ENCODE assay signal across 27 mouse cellular contexts in the genomic region with DNA sequence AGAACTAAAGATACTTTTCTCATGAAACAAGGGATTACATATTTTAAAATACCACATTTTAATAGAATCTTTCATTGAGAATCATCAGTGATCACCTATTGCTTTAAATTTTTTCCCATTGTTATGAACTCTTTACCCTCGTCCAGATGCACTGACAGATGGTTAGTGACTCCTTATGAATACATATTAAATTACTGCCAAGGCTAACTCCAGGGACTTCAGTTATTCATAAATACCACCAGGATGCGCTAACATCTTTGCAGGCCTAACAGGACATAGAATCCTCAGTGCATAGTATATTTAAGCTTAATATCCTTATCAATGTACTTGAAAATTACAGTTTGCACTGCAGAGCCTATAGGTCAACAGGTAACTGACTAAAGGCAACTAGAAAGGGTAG.
DNase-seq lines count a peak whose midpoint lies in the region; ATAC-seq and TF ChIP-seq lines count a peak whose summit lies in the region.
"Had no signal": no experiment of that assay in that cellular context is flagged by ENCODE, and none has a peak within 500 bp of the region (broad histone marks: within the 10 kb centered on the region; RNA-seq: fewer than 3 reads in every experiment).

No protein-coding gene starts in this region.

- TF ChIP-seq CTCF in midbrain, postnatal 0 days (IDR thresholded peaks at IDR 0.05): no peak

- 64% methylated on average over 2 of the region's 2 CpGs for WGBS in midbrain, embryonic 11.5 days
- WGBS in midbrain, embryonic 16.5 days: 45% methylated on average over 2 of the region's 2 CpGs
- WGBS in hindbrain, embryonic 14.5 days: 52% methylated on average over 2 of the region's 2 CpGs
- 55% methylated on average over 2 of the region's 2 CpGs for WGBS in midbrain, postnatal 0 days

- H3K4me3 ChIP-seq in midbrain, embryonic 11.5 days (ENCODE audit: low read depth, low read length): no peak overlapping the region
- no peak overlapping the region for H3K4me3 ChIP-seq in midbrain, embryonic 16.5 days (ENCODE audit: low read depth, low read length)
- H3K4me3 ChIP-seq in hindbrain, embryonic 14.5 days (replicated peaks; ENCODE audit: low read length): no peak overlapping the region
- H3K4me3 ChIP-seq in midbrain, postnatal 0 days (ENCODE audit: low read depth, low read length): no peak overlapping the region
- H3K4me3 ChIP-seq: forebrain, embryonic 13.5 days; liver, embryonic 12.5 days; megakaryocyte, embryonic 14.5 days; neural tube, embryonic 15.5 days had no signal

- H3K27ac ChIP-seq in midbrain, embryonic 11.5 days (ENCODE audit: low read depth, low read length): no peak overlapping the region
- H3K27ac ChIP-seq in midbrain, embryonic 16.5 days (ENCODE audit: low read length): no peak overlapping the region
- no peak overlapping the region for H3K27ac ChIP-seq in hindbrain, embryonic 14.5 days
- no peak overlapping the region for H3K27ac ChIP-seq in midbrain, postnatal 0 days (ENCODE audit: low read depth, low read length)
- H3K27ac ChIP-seq: forebrain, embryonic 13.5 days; liver, embryonic 12.5 days; neural tube, embryonic 15.5 days had no signal

- no peaks in the 10 kb centered on the region for H3K4me1 ChIP-seq in midbrain, embryonic 11.5 days (ENCODE audit: control insufficient read depth, insufficient read depth, low read length)
- H3K4me1 ChIP-seq in midbrain, embryonic 16.5 days (ENCODE audit: control insufficient read depth, insufficient read depth, low read length): no peaks in the 10 kb centered on the region
- H3K4me1 ChIP-seq in hindbrain, embryonic 14.5 days (replicated peaks; ENCODE audit: control insufficient read depth, insufficient read depth, low read length): no peaks in the 10 kb centered on the region
- no peaks in the 10 kb centered on the region for H3K4me1 ChIP-seq in midbrain, postnatal 0 days (ENCODE audit: insufficient read depth, low read length)
- H3K4me1 ChIP-seq: forebrain, embryonic 13.5 days; liver, embryonic 12.5 days; megakaryocyte, embryonic 14.5 days; neural tube, embryonic 15.5 days had no signal

- H3K9ac ChIP-seq in midbrain, embryonic 11.5 days (ENCODE audit: low read length): no peak overlapping the region
- H3K9ac ChIP-seq in midbrain, embryonic 16.5 days (ENCODE audit: low read depth, low read length): no peak overlapping the region
- H3K9ac ChIP-seq in hindbrain, embryonic 14.5 days: no peak overlapping the region
- H3K9ac ChIP-seq in midbrain, postnatal 0 days (replicated peaks; ENCODE audit: low read length, poor library complexity, severe bottlenecking): no peak overlapping the region
- H3K9ac ChIP-seq: forebrain, embryonic 13.5 days; liver, embryonic 12.5 days; liver, postnatal 0 days; neural tube, embryonic 15.5 days had no signal

- DNase-seq in cerebellum, postnatal 14 days: peak; percentile 2 to 36
- no peak for DNase-seq in cerebellum, postnatal 4 days (ENCODE audit: low spot score in 2 of 2)
- no peak for DNase-seq in midbrain, embryonic 11.5 days (ENCODE audit: low spot score, missing footprints)
- no peak for DNase-seq in hindbrain, embryonic 14.5 days (ENCODE audit: low spot score)
- DNase-seq in midbrain, postnatal 0 days (ENCODE audit: low spot score): peak; percentile 68
- no peak for DNase-seq in layer of hippocampus, adult 18-20 months (ENCODE audit: low spot score in 2 of 2)
- no peak for DNase-seq in lung, adult 18-20 months
- DNase-seq: adrenal gland, postnatal 14 days; cerebellum, adult 8-10 months; gastrocnemius, postnatal 25 days; heart, adult 11 months; heart, postnatal 36 days; kidney, adult 9 months; kidney, postnatal 10 days; liver, postnatal 0 days; lung, postnatal 4 days; retina, postnatal 1 day; right cerebral cortex, postnatal 14 days had no signal

- no peaks in the 10 kb centered on the region for H3K27me3 ChIP-seq in midbrain, embryonic 11.5 days (ENCODE audit: control insufficient read depth, insufficient read depth, low read length)
- no peaks in the 10 kb centered on the region for H3K27me3 ChIP-seq in midbrain, embryonic 16.5 days (ENCODE audit: control insufficient read depth, insufficient read depth, low read depth, low read length)
- H3K27me3 ChIP-seq in hindbrain, embryonic 14.5 days (ENCODE audit: control insufficient read depth, insufficient read depth, low read length): no peaks in the 10 kb centered on the region
- no peaks in the 10 kb centered on the region for H3K27me3 ChIP-seq in midbrain, postnatal 0 days (ENCODE audit: insufficient read depth, low read length)
- H3K27me3 ChIP-seq: forebrain, embryonic 13.5 days; liver, embryonic 12.5 days; megakaryocyte, embryonic 14.5 days; neural tube, embryonic 15.5 days had no signal

- peak; percentile 35; the same call in 1 of the 2 replicates for ATAC-seq in midbrain, embryonic 11.5 days (ENCODE audit: low FRiP score)
- ATAC-seq in midbrain, embryonic 16.5 days: no peak
- ATAC-seq in hindbrain, embryonic 14.5 days (ENCODE audit: low FRiP score): peak; percentile 72; the same call in 1 of the 2 replicates
- no peak for ATAC-seq in midbrain, postnatal 0 days (ENCODE audit: low FRiP score)
- ATAC-seq: CD4-positive, CD25-positive, alpha-beta regulatory T cell, adult 4 months; forebrain, embryonic 13.5 days; intestine, postnatal 0 days; liver, embryonic 12.5 days; liver, postnatal 0 days; lung, postnatal 0 days had no signal

- no peaks in the 10 kb centered on the region for H3K36me3 ChIP-seq in midbrain, embryonic 11.5 days (ENCODE audit: control insufficient read depth, insufficient read depth, low read length)
- no peaks in the 10 kb centered on the region for H3K36me3 ChIP-seq in midbrain, embryonic 16.5 days (ENCODE audit: control insufficient read depth, insufficient read depth, low read length)
- H3K36me3 ChIP-seq in hindbrain, embryonic 14.5 days (replicated peaks; ENCODE audit: control insufficient read depth, insufficient read depth): no peaks in the 10 kb centered on the region
- H3K36me3 ChIP-seq in midbrain, postnatal 0 days (ENCODE audit: insufficient read depth, low read length): no peaks in the 10 kb centered on the region
- H3K36me3 ChIP-seq: liver, embryonic 12.5 days; neural tube, embryonic 15.5 days had no signal

- H3K4me2 ChIP-seq in midbrain, embryonic 11.5 days: no peak overlapping the region
- no peak overlapping the region for H3K4me2 ChIP-seq in midbrain, embryonic 16.5 days (ENCODE audit: low read length)
- no peak overlapping the region for H3K4me2 ChIP-seq in hindbrain, embryonic 14.5 days (replicated peaks)
- H3K4me2 ChIP-seq in midbrain, postnatal 0 days (ENCODE audit: low read depth, low read length, poor library complexity, severe bottlenecking): no peak overlapping the region
- H3K4me2 ChIP-seq: forebrain, embryonic 13.5 days; heart, embryonic 11.5 days; liver, embryonic 12.5 days; neural tube, embryonic 15.5 days had no signal

- no peaks in the 10 kb centered on the region for H3K9me3 ChIP-seq in midbrain, embryonic 11.5 days (ENCODE audit: control insufficient read depth, low read length)
- no peaks in the 10 kb centered on the region for H3K9me3 ChIP-seq in midbrain, embryonic 16.5 days (replicated peaks; ENCODE audit: control insufficient read depth, low read length, poor library complexity, severe bottlenecking)
- H3K9me3 ChIP-seq in hindbrain, embryonic 14.5 days (ENCODE audit: control insufficient read depth, low read length): no peaks in the 10 kb centered on the region
- H3K9me3 ChIP-seq in midbrain, postnatal 0 days (ENCODE audit: low read length): no peaks in the 10 kb centered on the region
- H3K9me3 ChIP-seq: forebrain, embryonic 13.5 days; liver, embryonic 12.5 days; megakaryocyte, embryonic 14.5 days; neural tube, embryonic 15.5 days had no signal

Comparison
In these comparisons a context has a peak if more than half of its experiments do, and no peak if none do; other contexts are left out.
1. DNase-seq: peak in cerebellum, postnatal 14 days (2 of 2) and midbrain, postnatal 0 days (single experiment); none in cerebellum, postnatal 4 days (0 of 2), midbrain, embryonic 11.5 days (single experiment), hindbrain, embryonic 14.5 days (single experiment), layer of hippocampus, adult 18-20 months (0 of 2) and lung, adult 18-20 months (0 of 2).
2. ATAC-seq: peak in midbrain, embryonic 11.5 days (single experiment) and hindbrain, embryonic 14.5 days (single experiment); none in midbrain, embryonic 16.5 days (single experiment) and midbrain, postnatal 0 days (single experiment).